Mouse (Mus musculus) heart, adult 10 weeks (tissue): ENCODE results near the gene Vps13d. TPM values are rescaled to one million over a fixed set of nuclear protein-coding genes. Genes with fewer than 3 reads are reported as not detected.

Experiments
- polyA plus RNA-seq: library from polyadenylated mRNA; stranded (reverse); fragments of 350-450 nt; fragmentation: Illumina TruSeq; extraction: RNeasy Lipid Tissue Mini Kit (QIAGEN cat#74804); gene quantifications from one replicate; pipeline ENCODE4 v1.2.3, GENCODE M21; 2014; ENCODE audit warnings: low read depth, low replicate concordance

The Vps13d gene
- 72.3 TPM for polyA plus RNA-seq

GRCm38 (mm10) chr4:145194559-145195162, at the start of gene Vps13d:
Gene Vps13d, minus strand, starts transcription at chr4:145195005.

Other genes starting within 250 kb of the Vps13d start
- gene Tnfrsf1b, start 51.9 kb upstream of the Vps13d start, polyA plus RNA-seq, result 5.5 TPM
- gene Tnfrsf8, start 120.2 kb upstream of the Vps13d start, polyA plus RNA-seq, result 0.18 TPM